Mouse (Mus musculus): ENCODE measurements around the gene Pkmyt1.

GRCm38 (mm10) chr17:23737493-23738445, 11.6 kb downstream of the Pkmyt1 start:
- no peak for TF ChIP-seq CTCF (IDR thresholded peaks at IDR 0.05; ENCODE audit: low read depth, low read length)
- no peak for TF ChIP-seq POLR2A (IDR thresholded peaks at IDR 0.05; ENCODE audit: borderline replicate concordance, low read depth, low read length)
